Mouse (Mus musculus): ENCODE results near the gene Kif18b.

Gene Kif18b

GRCm38 (mm10) chr11:102880585-102881313, 44.2 kb downstream of the Kif18b start, which contains the start of the genes Eftud2 and Ccdc103:
Gene Eftud2, minus strand, starts transcription at chr11:102880985.
Gene Ccdc103, plus strand, starts transcription at chr11:102881204.
- peak; percentile 86 to 92 for DNase-seq (ENCODE audit: low spot score in 2 of 2)

GRCm38 (mm10) chr11:102879558-102879957, 45.4 kb downstream of the Kif18b start:
- DNase-seq (ENCODE audit: low spot score in 2 of 2) = no peak

GRCm38 (mm10) chr11:102874801-102875334, 50.1 kb downstream of the Kif18b start:
- DNase-seq (ENCODE audit: low spot score in 2 of 2) = no peak

GRCm38 (mm10) chr11:102864272-102864671, 60.7 kb downstream of the Kif18b start:
- DNase-seq (ENCODE audit: low spot score in 2 of 2) = peak in 1 of 2 experiments; percentile 30

- DNase-seq (ENCODE audit: low spot score in 2 of 2) = no peak
Observed at GRCm38 (mm10) chr11:102859933-102860332, 65.0 kb downstream of the Kif18b start.

- no peak for DNase-seq (ENCODE audit: low spot score in 2 of 2)
Observed at GRCm38 (mm10) chr11:102858951-102859350, 66.0 kb downstream of the Kif18b start.

- DNase-seq (ENCODE audit: low spot score in 2 of 2) = no peak
Observed at GRCm38 (mm10) chr11:102855941-102856340, 69.0 kb downstream of the Kif18b start.

All from spleen, postnatal 14 days (tissue).